Mouse (Mus musculus) 3T3-L1 (cell line): ENCODE results near the gene Nol3.

Experiments
- DNase-seq: peaks from one replicate; pipeline ENCODE4 v3.0.0-alpha.2; 2015; ENCODE audit warnings: low read depth, low spot score

Gene Nol3

DNA sequence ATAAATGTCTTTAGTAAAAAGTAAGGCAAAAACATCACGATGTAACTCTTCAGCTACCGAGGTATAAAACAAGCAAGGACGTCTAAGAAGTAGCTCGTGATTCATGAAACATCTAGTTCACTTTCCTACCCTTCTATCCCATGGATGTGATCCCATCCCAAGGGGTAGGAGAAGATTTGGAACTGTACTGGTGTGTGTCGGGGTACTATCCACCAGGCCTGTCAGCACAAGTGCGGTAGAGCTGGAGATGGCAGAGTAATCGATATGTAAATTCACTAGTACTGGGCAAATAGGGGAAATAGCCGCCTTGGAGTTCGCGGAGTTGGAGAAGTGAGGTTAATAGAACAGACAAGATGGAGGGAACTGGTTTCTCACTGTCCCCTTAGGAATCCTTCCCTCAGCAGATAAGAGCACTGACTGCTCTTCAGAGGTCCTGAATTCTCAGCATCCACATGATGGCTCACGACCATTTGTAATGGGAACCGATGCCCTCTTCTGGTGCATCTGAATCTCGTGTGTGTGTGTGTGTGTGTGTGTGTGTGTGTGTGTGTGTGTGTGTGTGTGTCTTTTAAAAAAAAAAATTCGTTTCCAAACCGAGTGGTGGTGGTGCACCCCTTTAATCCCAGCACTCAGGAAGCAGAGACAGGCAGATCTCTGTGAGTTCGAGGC lies 12.6 kb upstream of the Nol3 start:
- peak; percentile 49 for DNase-seq

DNA sequence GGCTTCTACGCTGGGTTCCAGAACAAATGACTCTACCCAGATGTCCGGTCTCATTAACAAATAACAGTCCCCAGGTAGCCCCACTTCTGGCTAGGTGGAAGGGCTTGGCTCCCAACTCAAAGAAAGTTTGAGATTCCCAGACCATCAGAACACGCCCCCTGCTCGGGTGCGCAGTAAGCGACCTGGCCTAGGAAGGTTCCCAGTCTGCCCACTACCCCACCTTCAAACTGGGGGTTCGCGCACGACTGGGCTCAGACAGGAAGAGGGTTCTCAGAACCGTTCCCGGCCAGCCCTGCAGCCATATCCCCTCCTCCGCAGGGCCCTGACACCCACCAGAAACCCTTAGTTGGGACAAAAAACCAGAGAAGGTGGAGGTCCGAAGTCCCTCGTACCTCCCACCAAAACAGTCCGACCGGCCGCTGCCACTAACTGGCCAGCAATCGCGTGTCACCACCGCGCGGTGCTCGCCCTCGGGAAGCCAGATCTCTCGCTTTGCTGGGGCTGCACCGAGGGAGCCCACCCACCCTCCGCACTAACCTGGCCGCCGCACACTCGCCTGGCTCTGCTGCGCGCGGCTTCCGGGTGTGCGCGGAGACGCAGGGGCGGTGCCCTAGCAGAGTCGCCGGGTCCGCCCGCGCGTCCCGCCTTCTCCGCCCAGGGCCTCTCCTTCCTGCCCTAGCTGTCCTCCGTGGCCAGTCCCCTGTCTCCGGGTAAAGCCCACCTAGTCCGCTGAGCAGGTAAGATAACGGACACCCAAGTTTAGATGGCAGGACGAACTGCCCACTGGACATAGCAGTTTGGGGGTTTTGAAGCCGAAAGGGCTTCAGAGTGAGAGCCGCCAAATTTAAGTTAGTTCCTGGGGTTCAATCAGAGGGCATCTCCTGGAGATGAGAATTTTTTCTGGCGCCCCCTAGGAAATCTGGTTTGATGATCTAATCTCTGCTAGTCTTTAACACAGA lies 11.6 kb upstream of the Nol3 start, which contains the start of the genes Tradd and Fbxl8:
TSS of gene Tradd (minus strand) at position 586 of the 959 bp plus-strand sequence.
TSS of gene Fbxl8 (plus strand) at position 625 of the 959 bp plus-strand sequence.
- peak; percentile 83 for DNase-seq

- peak; percentile 82 for DNase-seq
These were observed 10.8 kb upstream of the Nol3 start for GRCm38 (mm10) chr8:105265128-105265527.

- no peak for DNase-seq
These were observed 9.2 kb upstream of the Nol3 start for GRCm38 (mm10) chr8:105266775-105267174.

- no peak for DNase-seq
These were observed 7.4 kb upstream of the Nol3 start for GRCm38 (mm10) chr8:105268342-105269074.

GRCm38 (mm10) chr8:105269075-105269458 lies 6.9 kb upstream of the Nol3 start:
- no peak for DNase-seq

- DNase-seq, result no peak
These were observed 6.4 kb upstream of the Nol3 start, which contains the start of gene Hsf4 for GRCm38 (mm10) chr8:105269461-105269947. Gene Hsf4, plus strand, starts transcription at chr8:105269801.

- no peak for DNase-seq
These were observed 5.6 kb upstream of the Nol3 start for GRCm38 (mm10) chr8:105270101-105270915.

GRCm38 (mm10) chr8:105270916-105271186 lies 5.1 kb upstream of the Nol3 start:
- DNase-seq, result no peak

DNA sequence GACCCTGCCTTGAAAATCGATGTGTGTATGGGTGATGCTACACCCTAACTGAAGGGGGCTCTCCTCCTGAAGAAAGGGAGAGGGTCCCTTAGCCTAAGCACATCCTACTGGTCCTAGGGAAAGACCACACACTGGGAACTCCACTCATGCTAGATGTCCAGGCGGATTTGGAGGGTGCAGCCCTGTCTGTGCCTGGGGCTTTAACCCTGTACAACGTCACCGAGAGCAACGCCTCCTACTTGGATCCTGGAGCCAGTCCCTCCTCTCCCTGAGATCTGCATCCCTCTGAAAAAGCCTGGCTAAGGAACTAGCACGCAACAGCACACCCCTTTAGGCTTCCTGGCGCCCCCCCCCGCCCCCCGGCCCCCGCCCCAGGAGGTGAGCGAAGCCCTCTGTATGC lies 553 bp upstream of the Nol3 start:
- DNase-seq, result no peak

GRCm38 (mm10) chr8:105276292-105277120 lies 566 bp downstream of the Nol3 start:
- no peak for DNase-seq

- no peak for DNase-seq
These were observed 3.0 kb downstream of the Nol3 start for GRCm38 (mm10) chr8:105278911-105279334.

- DNase-seq, result no peak
These were observed 4.6 kb downstream of the Nol3 start for GRCm38 (mm10) chr8:105280567-105280966.

- DNase-seq, result no peak
These were observed 5.9 kb downstream of the Nol3 start for GRCm38 (mm10) chr8:105281821-105282220.

DNA sequence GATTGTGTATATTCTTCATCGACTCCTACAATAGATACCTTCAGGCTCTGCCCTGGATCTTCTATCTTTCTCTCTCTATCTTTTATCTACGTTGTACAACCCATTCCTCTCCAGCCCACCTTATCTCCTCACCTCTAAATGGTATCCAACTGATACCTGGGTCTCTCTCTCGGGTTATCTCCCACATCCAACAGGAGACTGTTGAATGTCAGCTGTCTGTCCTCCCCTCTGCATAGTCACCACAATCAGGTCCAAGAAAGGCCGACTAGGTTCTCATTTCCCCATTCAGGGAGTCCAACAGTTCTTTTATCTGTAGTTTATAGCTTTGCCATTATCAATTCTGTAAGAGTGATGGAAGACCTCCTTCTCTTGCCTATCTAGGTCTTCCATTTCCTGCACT lies 6.3 kb downstream of the Nol3 start:
- DNase-seq, result no peak

- DNase-seq, result peak; percentile 45
These were observed 7.1 kb downstream of the Nol3 start for GRCm38 (mm10) chr8:105283074-105283473.

- DNase-seq, result no peak
These were observed 9.6 kb downstream of the Nol3 start for GRCm38 (mm10) chr8:105285514-105285913.

GRCm38 (mm10) chr8:105286907-105287306 lies 11.0 kb downstream of the Nol3 start:
- peak; percentile 61 for DNase-seq

GRCm38 (mm10) chr8:105288231-105288630 lies 12.3 kb downstream of the Nol3 start:
- peak; percentile 72 for DNase-seq
